ENCODE assay signal across 7 mouse cellular contexts in genomic region chr5:117836930-117837329, GRCm38 (mm10). TPM values are rescaled to one million over a fixed set of nuclear protein-coding genes. Genes with fewer than 3 reads are reported as not detected.
DNase-seq lines count a peak whose midpoint lies in the region; ATAC-seq and TF ChIP-seq lines count a peak whose summit lies in the region.

No protein-coding gene starts in this region.

- no peak overlapping the region for H3K9ac ChIP-seq in kidney, postnatal 0 days (ENCODE audit: low read depth, low read length)
- H3K9ac ChIP-seq in liver, postnatal 0 days (replicated peaks): no peak overlapping the region

- no peaks in the 10 kb centered on the region for H3K36me3 ChIP-seq in spleen, adult 2 months (ENCODE audit: control insufficient read depth, insufficient read depth, low read length)
- no peaks in the 10 kb centered on the region for H3K36me3 ChIP-seq in kidney, postnatal 0 days (ENCODE audit: insufficient read depth, low read length)
- H3K36me3 ChIP-seq in liver, postnatal 0 days (replicated peaks; ENCODE audit: insufficient read depth, low read length): no peaks in the 10 kb centered on the region

- TF ChIP-seq POLR2A in spleen, adult 2 months (IDR thresholded peaks at IDR 0.05; ENCODE audit: low read depth, low read length): no peak

- no peaks in the 10 kb centered on the region for H3K27me3 ChIP-seq in spleen, adult 2 months (ENCODE audit: control insufficient read depth, insufficient read depth, low read length)
- peaks cover 22% of the 10 kb centered on the region for H3K27me3 ChIP-seq in kidney, postnatal 0 days (ENCODE audit: insufficient read depth, low read length)
- H3K27me3 ChIP-seq in liver, postnatal 0 days (ENCODE audit: insufficient read depth, low read length): peaks cover 13% of the 10 kb centered on the region

- no peaks in the 10 kb centered on the region for H3K4me1 ChIP-seq in spleen, adult 2 months (ENCODE audit: control insufficient read depth, insufficient read depth, insufficient read length)
- H3K4me1 ChIP-seq in kidney, postnatal 0 days (replicated peaks; ENCODE audit: insufficient read depth, low read length): peaks cover 3% of the 10 kb centered on the region; the same call in 1 of the 2 replicates
- no peaks in the 10 kb centered on the region for H3K4me1 ChIP-seq in liver, postnatal 0 days (ENCODE audit: insufficient read depth)

- no peak for ATAC-seq in kidney, postnatal 0 days (replicated peaks; ENCODE audit: low FRiP score, low read depth)
- no peak for ATAC-seq in liver, postnatal 0 days

- H3K4me2 ChIP-seq in kidney, postnatal 0 days (ENCODE audit: low read length): no peak overlapping the region
- H3K4me2 ChIP-seq in liver, postnatal 0 days (ENCODE audit: low read depth, low read length): no peak overlapping the region

- peak in 1 of 2 experiments; percentile 17 for DNase-seq in spleen, adult 2 months (ENCODE audit: low read depth in 1 of 2, low spot score in 2 of 2)
- DNase-seq in spleen, adult 12 weeks (ENCODE audit: low spot score): no peak
- peak; percentile 83 for DNase-seq in adrenal gland, postnatal 10 days
- peak; percentile 90 for DNase-seq in embryo, embryonic 10.5 days (ENCODE audit: low spot score)
- peak; percentile 76 for DNase-seq in kidney, postnatal 0 days (ENCODE audit: low spot score)
- peak; percentile 71 for DNase-seq in liver, postnatal 0 days
- DNase-seq in skeletal muscle tissue, adult 2 months (ENCODE audit: low read depth, low spot score): peak; percentile 48

- H3K4me3 ChIP-seq in spleen, adult 2 months (ENCODE audit: extremely low read depth, insufficient read depth, insufficient read length): no peak overlapping the region
- H3K4me3 ChIP-seq in kidney, postnatal 0 days (replicated peaks; ENCODE audit: low read depth, low read length): no peak overlapping the region
- H3K4me3 ChIP-seq in liver, postnatal 0 days (ENCODE audit: low read depth, low read length): no peak overlapping the region

- no peak for TF ChIP-seq EP300 in liver, postnatal 0 days (IDR thresholded peaks at IDR 0.05; ENCODE audit: low read depth)

- 11% methylated on average over 5 of the region's 5 CpGs for WGBS in spleen, adult 2 months
- 6% methylated on average over 5 of the region's 5 CpGs for WGBS in kidney, postnatal 0 days
- WGBS in liver, postnatal 0 days (ENCODE audit: insufficient replicate concordance): 9% methylated on average over 5 of the region's 5 CpGs

- TF ChIP-seq CTCF in spleen, adult 2 months (IDR thresholded peaks at IDR 0.05; ENCODE audit: extremely low read depth, insufficient read depth, insufficient read length, insufficient replicate concordance): peak; percentile 49; the same call in 1 of the 2 replicates
- peak; percentile 91 for TF ChIP-seq CTCF in kidney, postnatal 0 days (IDR thresholded peaks at IDR 0.05; ENCODE audit: low read depth)
- TF ChIP-seq CTCF in liver, postnatal 0 days (IDR thresholded peaks at IDR 0.05; ENCODE audit: low read depth): peak; percentile 86

- H3K27ac ChIP-seq in spleen, adult 2 months (ENCODE audit: insufficient read depth, low read length): no peak overlapping the region
- H3K27ac ChIP-seq in kidney, postnatal 0 days: no peak overlapping the region
- no peak overlapping the region for H3K27ac ChIP-seq in liver, postnatal 0 days (ENCODE audit: low read depth)

- no peaks in the 10 kb centered on the region for H3K9me3 ChIP-seq in kidney, postnatal 0 days (replicated peaks; ENCODE audit: low read length)
- H3K9me3 ChIP-seq in liver, postnatal 0 days (ENCODE audit: low read length): no peaks in the 10 kb centered on the region

RNA-seq across cellular contexts. Expression of gene Nos1, which starts 56.1 kb away (rescaled TPM):
- 0.37 and 0.66 TPM in 2 replicates for polyA plus RNA-seq in spleen, adult 2 months (2012; rRNA removed)
- total RNA-seq in adrenal gland, postnatal 10 days (2021): 1 to 10 TPM; 1.0 to 4.2 TPM
- polyA plus RNA-seq in kidney, postnatal 0 days (2015; fragmentation: Nextera tagmentation; extraction: Ambion mirVana): 0.64 and 0.82 TPM in 2 replicates
- polyA plus RNA-seq in liver, postnatal 0 days (2015; fragmentation: Nextera tagmentation; extraction: Ambion mirVana): 0.11 TPM in 1 of 2 replicates, not detected in the other
